Mouse (Mus musculus): Measurements from ENCODE around the gene Nln.

The Nln gene

GRCm38 (mm10) chr13:104109288-104109815 is at the start of gene Nln, which contains the start of gene Sgtb:
TSS of gene Nln (minus strand) at chr13:104109614.
TSS of gene Sgtb (plus strand) at chr13:104109741.
- DNase-seq (ENCODE audit: low spot score): peak; percentile 90

DNA sequence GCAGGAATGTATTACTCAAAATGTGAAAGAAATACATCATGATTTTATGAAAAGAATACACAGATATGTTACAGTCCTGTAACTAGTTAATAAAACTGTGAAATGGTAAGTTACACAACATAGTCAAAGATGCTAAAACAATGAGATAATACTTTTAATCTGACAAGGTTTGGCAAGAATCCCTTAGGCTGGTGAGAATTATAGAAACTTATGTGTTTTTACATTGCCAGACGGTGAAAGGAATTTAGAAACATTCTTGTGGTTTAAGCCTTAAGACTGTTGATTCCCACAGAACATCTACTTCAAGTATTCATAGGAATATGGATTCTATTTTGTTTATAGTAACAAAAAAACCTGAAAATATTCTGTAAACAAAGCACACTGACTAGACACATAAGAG is 46.3 kb upstream of the Nln start:
- no peak for DNase-seq (ENCODE audit: low spot score)

- DNase-seq (ENCODE audit: low spot score): no peak
Measured at GRCm38 (mm10) chr13:104155106-104155505, 45.7 kb upstream of the Nln start.

DNA sequence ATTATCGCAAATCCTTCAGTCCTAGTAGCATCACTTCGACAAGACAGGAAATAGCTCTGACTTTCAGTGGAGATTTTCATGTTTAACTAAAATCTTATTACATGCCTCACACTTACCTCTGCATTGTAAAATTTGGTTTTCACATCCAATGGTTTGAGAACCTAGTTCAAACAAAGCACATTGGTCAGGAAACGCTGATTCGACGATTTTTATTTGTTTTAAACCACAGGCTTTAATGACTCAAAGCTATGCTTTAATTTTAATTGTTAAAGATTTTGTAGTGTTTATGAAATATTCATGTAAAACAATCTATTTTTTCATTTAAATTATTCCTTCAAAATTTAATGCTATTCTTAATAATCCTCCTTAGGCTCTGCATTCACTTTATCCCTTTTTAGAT is 44.8 kb upstream of the Nln start:
- DNase-seq (ENCODE audit: low spot score): no peak

DNA sequence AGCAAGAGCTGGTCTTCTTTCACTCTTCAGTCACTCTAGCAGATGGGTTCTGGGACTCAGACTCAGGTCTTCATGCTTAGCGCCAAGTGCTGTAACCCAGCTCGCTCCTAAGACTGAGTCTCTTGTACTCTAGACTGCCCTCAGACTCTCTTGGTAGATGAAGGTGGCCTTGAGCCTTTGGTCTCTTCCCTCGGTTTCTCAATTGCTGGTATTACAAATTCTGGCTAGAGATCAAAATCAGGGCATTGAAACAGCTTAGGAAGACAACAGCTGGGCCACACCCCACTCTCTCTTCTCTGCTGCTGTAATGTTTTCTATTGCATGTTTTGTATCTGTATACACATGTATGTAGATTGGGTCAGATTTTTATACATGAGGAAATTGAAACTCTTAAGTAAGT is 36.2 kb upstream of the Nln start:
- DNase-seq (ENCODE audit: low spot score): no peak

- no peak for DNase-seq (ENCODE audit: low spot score)
Measured at GRCm38 (mm10) chr13:104144871-104145270, 35.5 kb upstream of the Nln start.

DNA sequence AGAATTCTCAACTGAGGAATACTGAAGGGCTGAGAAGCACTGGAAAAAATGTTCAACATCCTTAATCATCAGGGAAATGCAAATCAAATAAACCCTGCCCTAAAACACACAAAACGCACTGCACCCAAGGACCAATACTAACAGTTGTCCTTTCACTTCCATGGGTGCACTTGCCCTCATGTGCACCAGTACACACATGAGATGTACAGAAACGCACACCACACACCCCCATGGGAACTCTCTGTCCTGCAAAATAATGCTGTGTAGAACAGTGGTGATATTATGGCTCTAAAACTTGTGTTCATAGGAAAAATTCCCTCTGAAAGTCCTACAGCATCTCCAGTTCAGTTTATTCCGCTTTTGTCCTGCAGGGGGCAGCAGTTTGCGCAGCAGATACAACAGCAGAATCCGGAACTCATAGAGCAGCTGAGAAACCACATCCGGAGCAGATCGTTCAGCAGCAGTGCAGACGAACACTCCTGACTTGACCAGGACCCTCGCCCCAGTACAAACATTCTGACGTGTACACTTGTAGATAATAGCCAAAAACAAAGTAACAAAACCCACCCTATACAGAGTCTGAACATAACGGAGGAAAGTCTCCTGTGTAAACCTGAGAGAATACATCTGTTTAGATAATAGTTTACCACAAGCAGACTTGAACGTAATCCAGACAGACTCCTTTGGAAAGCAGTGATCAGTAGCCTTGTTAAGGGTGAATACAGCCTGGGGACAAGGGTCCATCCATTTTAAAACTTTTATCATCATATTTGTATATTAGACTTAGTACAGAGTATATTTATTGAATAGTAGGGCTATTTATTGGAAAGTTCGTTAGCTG is 30.2 kb upstream of the Nln start:
- DNase-seq (ENCODE audit: low spot score): peak; percentile 51

- no peak for DNase-seq (ENCODE audit: low spot score)
Measured at GRCm38 (mm10) chr13:104134510-104135085, 25.2 kb upstream of the Nln start.

DNA sequence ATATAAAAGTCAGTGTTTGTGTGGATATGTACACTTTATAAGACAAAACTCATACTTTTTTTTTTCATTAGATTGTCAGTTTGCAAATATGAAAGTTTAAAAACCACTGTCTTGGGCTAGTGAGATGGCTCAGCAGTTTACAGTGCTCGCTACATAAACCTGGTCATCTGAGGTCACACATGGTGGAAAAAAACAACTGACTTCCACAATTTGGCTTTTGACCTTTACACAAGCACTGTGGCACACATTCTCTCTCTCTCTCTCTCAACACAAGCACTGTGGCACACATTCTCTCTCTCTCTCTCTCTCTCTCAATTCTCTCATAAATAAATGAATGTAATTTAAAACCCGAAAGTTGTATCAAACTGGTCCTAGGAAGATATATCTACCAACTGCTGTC is 23.1 kb upstream of the Nln start:
- no peak for DNase-seq (ENCODE audit: low spot score)

GRCm38 (mm10) chr13:104123662-104124381 is 14.4 kb upstream of the Nln start:
- no peak for DNase-seq (ENCODE audit: low spot score)

DNA sequence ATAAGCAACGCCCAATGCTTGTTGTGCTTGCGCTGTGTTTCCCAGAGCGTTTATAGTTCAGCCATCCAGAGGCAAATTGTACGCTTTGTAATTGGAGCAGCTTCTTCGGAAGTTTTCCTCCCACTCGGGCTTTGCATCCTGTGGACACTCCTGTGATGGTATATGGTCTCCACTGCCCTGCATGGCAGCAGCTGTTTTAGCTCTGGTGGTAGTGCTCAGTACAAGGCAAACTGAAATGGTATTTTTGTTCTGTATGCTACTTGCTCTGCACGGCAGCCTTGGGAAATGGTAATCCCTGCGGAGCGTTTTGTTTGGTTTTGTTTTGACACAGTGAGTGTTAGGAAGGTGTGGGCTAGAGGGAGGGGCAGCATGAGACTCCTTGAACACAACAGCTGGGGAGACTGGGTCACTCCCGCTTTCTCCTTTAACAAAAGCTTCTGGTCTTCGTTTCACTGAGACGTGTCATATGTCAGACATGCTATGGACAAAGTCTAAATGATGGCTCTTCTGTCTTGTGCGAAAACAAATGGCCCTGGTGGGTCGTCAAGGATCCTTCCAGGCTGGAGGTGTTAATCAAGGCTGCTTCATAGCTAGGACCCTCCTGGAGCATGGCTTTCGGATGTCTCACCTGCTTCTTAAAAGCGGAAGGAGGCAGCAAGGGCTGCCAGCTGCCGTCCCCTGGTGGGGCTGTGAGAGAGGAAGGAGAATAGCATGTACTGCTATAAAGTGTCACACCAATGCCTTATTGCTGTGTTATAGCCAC is 12.8 kb upstream of the Nln start:
- DNase-seq (ENCODE audit: low spot score): no peak

GRCm38 (mm10) chr13:104114827-104115226 is 5.4 kb upstream of the Nln start:
- no peak for DNase-seq (ENCODE audit: low spot score)

GRCm38 (mm10) chr13:104113782-104114181 is 4.4 kb upstream of the Nln start:
- DNase-seq (ENCODE audit: low spot score): no peak

- DNase-seq (ENCODE audit: low spot score): no peak
Measured at GRCm38 (mm10) chr13:104112266-104112900, 3.0 kb upstream of the Nln start.

DNA sequence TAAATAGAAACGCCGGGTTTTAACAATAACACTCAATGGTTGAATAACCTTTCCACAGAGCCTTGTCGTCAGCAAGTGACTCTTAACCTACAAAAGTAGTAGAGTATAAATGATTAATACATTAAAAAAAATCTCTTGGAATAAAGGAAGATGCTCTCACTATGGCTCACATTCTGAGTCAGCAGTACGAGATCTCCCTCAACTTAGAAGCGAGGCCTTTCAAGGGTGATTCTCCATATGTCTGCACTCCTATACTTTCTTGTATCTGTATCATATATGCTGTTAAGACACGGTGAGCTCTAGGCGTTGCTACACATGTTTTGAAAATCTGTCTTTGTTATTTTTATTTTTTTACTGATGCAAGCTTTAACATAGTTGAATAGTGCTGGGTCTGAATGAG is 1.1 kb upstream of the Nln start:
- DNase-seq (ENCODE audit: low spot score): no peak

DNA sequence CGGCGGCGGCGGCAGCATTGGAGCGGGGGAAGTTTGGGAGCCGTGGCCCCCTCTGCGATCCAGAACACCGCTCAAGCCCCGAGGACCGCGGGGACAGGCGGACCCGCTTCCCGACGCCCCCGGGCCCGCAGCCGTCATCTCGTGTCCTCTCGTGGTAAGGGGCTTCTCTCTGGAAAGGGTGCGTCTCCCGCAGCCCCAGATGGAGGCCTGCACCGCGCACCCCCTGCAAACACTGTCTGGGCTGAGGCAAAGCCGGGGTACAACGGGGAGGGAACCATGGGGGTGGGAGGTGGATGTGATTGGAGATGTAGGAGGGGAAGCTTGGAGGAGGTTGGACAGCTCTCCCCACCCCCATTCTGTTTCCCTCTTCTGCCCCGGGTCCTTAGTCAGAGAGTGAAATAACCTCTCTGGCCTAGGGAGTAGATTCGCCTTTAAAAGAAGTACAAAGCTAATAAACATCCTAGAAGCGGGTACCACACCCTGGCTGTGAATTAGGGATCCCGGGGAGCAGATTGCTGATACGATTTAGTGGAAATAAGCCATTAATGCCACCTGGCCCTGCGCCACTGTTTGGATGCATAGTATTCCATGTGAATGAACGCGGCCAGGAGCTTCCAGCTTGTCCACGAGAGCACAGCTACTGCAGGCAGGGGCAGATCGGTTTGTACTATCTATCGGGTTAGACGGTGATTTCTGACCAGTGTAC is 555 bp upstream of the Nln start:
- peak; percentile 34 for DNase-seq (ENCODE audit: low spot score)

DNA sequence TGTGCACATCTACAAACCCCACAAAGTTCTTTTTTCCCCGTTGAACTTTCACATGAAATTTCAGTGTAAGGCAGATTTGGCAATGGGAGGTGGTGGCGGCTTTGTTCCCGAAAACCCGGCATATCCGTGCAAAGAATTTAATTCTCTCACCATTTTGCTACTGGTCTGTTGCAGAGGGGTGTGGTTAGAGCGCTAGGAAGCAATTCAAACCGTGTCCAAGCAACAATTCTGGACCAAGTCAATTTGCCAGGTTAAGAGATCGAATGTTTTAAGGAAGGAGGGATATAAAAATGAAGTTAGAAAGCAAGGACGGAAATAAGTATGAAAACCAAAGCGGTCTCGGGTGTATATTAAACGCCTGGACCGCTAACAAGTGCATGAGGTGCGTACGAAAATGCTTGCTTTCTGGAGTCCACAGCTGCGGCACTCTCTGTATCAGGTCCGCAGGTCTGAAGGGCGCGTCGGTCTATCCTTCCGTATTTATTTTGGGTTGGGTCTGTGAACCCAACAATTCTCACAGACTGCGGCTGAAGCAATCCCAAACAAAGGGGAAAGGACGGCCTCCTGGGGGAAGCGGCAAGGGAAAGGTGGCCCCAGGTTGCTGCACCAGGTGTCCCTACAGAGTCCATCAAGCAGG is 645 bp downstream of the Nln start:
- no peak for DNase-seq (ENCODE audit: low spot score)

GRCm38 (mm10) chr13:104101606-104102235 is 7.7 kb downstream of the Nln start:
- no peak for DNase-seq (ENCODE audit: low spot score)

DNA sequence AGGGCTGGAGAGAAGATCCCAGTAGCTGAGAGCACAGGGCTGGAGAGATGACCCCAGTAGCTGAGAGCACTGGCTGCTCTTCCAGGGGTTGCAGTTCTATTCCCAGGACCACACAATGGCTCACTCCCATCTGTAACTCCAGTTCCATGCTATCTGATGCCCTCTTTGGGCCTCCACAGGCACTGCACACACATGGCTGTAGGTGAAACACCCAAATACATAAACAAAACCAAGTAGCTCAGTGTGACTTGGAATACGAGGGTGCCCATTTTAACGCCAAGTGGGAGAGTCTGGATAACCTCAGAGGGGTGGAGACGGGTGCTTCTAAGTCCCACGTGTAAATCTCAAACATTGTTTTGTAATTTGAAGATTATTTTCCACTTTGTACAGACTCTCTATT is 9.0 kb downstream of the Nln start:
- no peak for DNase-seq (ENCODE audit: low spot score)

GRCm38 (mm10) chr13:104097190-104097589 is 12.2 kb downstream of the Nln start:
- DNase-seq (ENCODE audit: low spot score): no peak

All from testis, postnatal 14 days (tissue).